Mouse (Mus musculus): ENCODE results near the gene Dmwd. TPM values are rescaled to one million over a fixed set of nuclear protein-coding genes. Genes with fewer than 3 reads are reported as not detected.

Dmwd gene
- polyA plus RNA-seq, 1 experiment from 2014 or later, result 20.0 TPM

GRCm38 (mm10) chr7:19103741-19104140 lies 27.7 kb downstream of the Dmwd start:
- no peak overlapping the region for H3K27ac ChIP-seq
- H3K36me3 ChIP-seq, result no peaks in the 10 kb centered on the region
- DNase-seq (ENCODE audit: low spot score), result no peak
- no peaks in the 10 kb centered on the region for H3K9me3 ChIP-seq (replicated peaks)
- H3K27me3 ChIP-seq (ENCODE audit: low read depth, poor library complexity, severe bottlenecking), result no peaks in the 10 kb centered on the region
- no peaks in the 10 kb centered on the region for H3K4me1 ChIP-seq
- no peak overlapping the region for H3K4me3 ChIP-seq

- Histone ChIP-seq H3K4me3 (no peak overlapping the region), H3K4me1 (no peaks in the 10 kb centered on the region), H3K27ac (no peak overlapping the region), H3K9me3 (replicated peaks) (no peaks in the 10 kb centered on the region), H3K36me3 (no peaks in the 10 kb centered on the region), H3K27me3 (ENCODE audit: low read depth, poor library complexity, severe bottlenecking) (no peaks in the 10 kb centered on the region)
- 90% methylated on average over 2 of the region's 2 CpGs for WGBS
- DNase-seq (ENCODE audit: low spot score), result no peak
Observed at GRCm38 (mm10) chr7:19104486-19104885, 28.5 kb downstream of the Dmwd start.

GRCm38 (mm10) chr7:19107436-19107835 lies 31.4 kb downstream of the Dmwd start:
- no peaks in the 10 kb centered on the region for H3K27me3 ChIP-seq (ENCODE audit: low read depth, poor library complexity, severe bottlenecking)
- H3K4me3 ChIP-seq, result no peak overlapping the region
- H3K9me3 ChIP-seq (replicated peaks), result no peaks in the 10 kb centered on the region
- no peak overlapping the region for H3K27ac ChIP-seq
- 66% methylated on average over 3 of the region's 3 CpGs for WGBS
- no peak for DNase-seq (ENCODE audit: low spot score)
- H3K36me3 ChIP-seq, result no peaks in the 10 kb centered on the region
- no peaks in the 10 kb centered on the region for H3K4me1 ChIP-seq

GRCm38 (mm10) chr7:19109565-19109964 lies 33.5 kb downstream of the Dmwd start:
- Histone ChIP-seq H3K27me3 (ENCODE audit: low read depth, poor library complexity, severe bottlenecking) (no peaks in the 10 kb centered on the region), H3K9me3 (replicated peaks) (no peaks in the 10 kb centered on the region), H3K27ac (no peak overlapping the region), H3K4me1 (no peaks in the 10 kb centered on the region), H3K4me3 (no peak overlapping the region), H3K36me3 (no peaks in the 10 kb centered on the region)
- no peak for DNase-seq (ENCODE audit: low spot score)
- WGBS, result 85% methylated on average over 1 of the region's 1 CpGs

- WGBS, result 19% methylated on average over 64 of the region's 64 CpGs
- peak within 1 kb of the TSS; percentile 42 for H3K4me3 ChIP-seq
- H3K4me1 ChIP-seq, result peaks cover 16% of the 10 kb centered on the region
- peak; percentile 82 for DNase-seq (ENCODE audit: low spot score)
- H3K9me3 ChIP-seq (replicated peaks), result peaks cover 9% of the 10 kb centered on the region; the same call in 1 of the 2 replicates
- peak within 1 kb of the TSS; percentile 75 for H3K27ac ChIP-seq
- H3K36me3 ChIP-seq, result peaks cover 13% of the 10 kb centered on the region
- peaks cover 6% of the 10 kb centered on the region; the same call in 1 of the 2 replicates for H3K27me3 ChIP-seq (ENCODE audit: low read depth, poor library complexity, severe bottlenecking)
Observed at GRCm38 (mm10) chr7:19118028-19118771, 42.2 kb downstream of the Dmwd start, which contains the start of gene Gm4969. Gene Gm4969, minus strand, starts transcription at chr7:19118368.

- Histone ChIP-seq H3K36me3 (peaks cover 13% of the 10 kb centered on the region), H3K27ac (no peak overlapping the region), H3K27me3 (ENCODE audit: low read depth, poor library complexity, severe bottlenecking) (peaks cover 6% of the 10 kb centered on the region; the same call in 1 of the 2 replicates), H3K4me1 (peaks cover 16% of the 10 kb centered on the region), H3K4me3 (no peak overlapping the region), H3K9me3 (replicated peaks) (peaks cover 9% of the 10 kb centered on the region; the same call in 1 of the 2 replicates)
- 90% methylated on average over 8 of the region's 8 CpGs for WGBS
- no peak for DNase-seq (ENCODE audit: low spot score)
Observed at GRCm38 (mm10) chr7:19119083-19119482, 43.1 kb downstream of the Dmwd start.

GRCm38 (mm10) chr7:19119631-19120429 lies 43.8 kb downstream of the Dmwd start, which contains the start of gene Fbxo46:
Gene Fbxo46, plus strand, starts transcription at chr7:19119859.
- Histone ChIP-seq H3K27ac (peak within 1 kb of the TSS; percentile 86), H3K4me3 (peak within 1 kb of the TSS; percentile 79), H3K27me3 (ENCODE audit: low read depth, poor library complexity, severe bottlenecking) (peaks cover 6% of the 10 kb centered on the region; the same call in 1 of the 2 replicates), H3K9me3 (replicated peaks) (peaks cover 9% of the 10 kb centered on the region; the same call in 1 of the 2 replicates), H3K4me1 (peaks cover 16% of the 10 kb centered on the region), H3K36me3 (peaks cover 15% of the 10 kb centered on the region)
- peak; percentile 87 for DNase-seq (ENCODE audit: low spot score)
- 3% methylated on average over 34 of the region's 34 CpGs for WGBS

GRCm38 (mm10) chr7:19121686-19122085 lies 45.7 kb downstream of the Dmwd start:
- DNase-seq (ENCODE audit: low spot score), result no peak
- H3K27ac ChIP-seq, result no peak overlapping the region
- peaks cover 9% of the 10 kb centered on the region; the same call in 1 of the 2 replicates for H3K9me3 ChIP-seq (replicated peaks)
- H3K4me1 ChIP-seq, result peaks cover 16% of the 10 kb centered on the region
- no peak overlapping the region for H3K4me3 ChIP-seq
- H3K27me3 ChIP-seq (ENCODE audit: low read depth, poor library complexity, severe bottlenecking), result peaks cover 6% of the 10 kb centered on the region; the same call in 1 of the 2 replicates
- peaks cover 25% of the 10 kb centered on the region for H3K36me3 ChIP-seq
- 93% methylated on average over 4 of the region's 4 CpGs for WGBS

- no peaks in the 10 kb centered on the region for H3K9me3 ChIP-seq (replicated peaks)
- whole genome bisulfite sequencing, result 87% methylated on average over 6 of the region's 6 CpGs
- H3K36me3 ChIP-seq, result peaks cover 48% of the 10 kb centered on the region
- no peak for DNase-seq (ENCODE audit: low spot score)
- no peak overlapping the region for H3K4me3 ChIP-seq
- peaks cover 10% of the 10 kb centered on the region for H3K4me1 ChIP-seq
- no peak overlapping the region for H3K27ac ChIP-seq
- no peaks in the 10 kb centered on the region for H3K27me3 ChIP-seq (ENCODE audit: low read depth, poor library complexity, severe bottlenecking)
Observed at GRCm38 (mm10) chr7:19124713-19125112, 48.7 kb downstream of the Dmwd start.

GRCm38 (mm10) chr7:19127744-19128143 lies 51.7 kb downstream of the Dmwd start:
- 92% methylated on average over 5 of the region's 5 CpGs for WGBS

GRCm38 (mm10) chr7:19129396-19129795 lies 53.4 kb downstream of the Dmwd start:
- H3K27me3 ChIP-seq (ENCODE audit: low read depth, poor library complexity, severe bottlenecking), result no peaks in the 10 kb centered on the region
- no peak for DNase-seq (ENCODE audit: low spot score)
- WGBS, result 95% methylated on average over 5 of the region's 5 CpGs
- H3K4me3 ChIP-seq, result no peak overlapping the region
- peaks cover 14% of the 10 kb centered on the region for H3K4me1 ChIP-seq
- H3K36me3 ChIP-seq, result peaks cover 41% of the 10 kb centered on the region
- no peaks in the 10 kb centered on the region for H3K9me3 ChIP-seq (replicated peaks)
- no peak overlapping the region for H3K27ac ChIP-seq

More at GRCm38 (mm10) chr7:19127744-19128143, 51.7 kb downstream of the Dmwd start:
- DNase-seq (ENCODE audit: low spot score), result no peak
- H3K4me3 ChIP-seq, result no peak overlapping the region
- H3K36me3 ChIP-seq, result peaks cover 42% of the 10 kb centered on the region
- H3K9me3 ChIP-seq (replicated peaks), result no peaks in the 10 kb centered on the region
- no peak overlapping the region for H3K27ac ChIP-seq
- H3K27me3 ChIP-seq (ENCODE audit: low read depth, poor library complexity, severe bottlenecking), result no peaks in the 10 kb centered on the region
- peaks cover 14% of the 10 kb centered on the region for H3K4me1 ChIP-seq

GRCm38 (mm10) chr7:19130657-19131056 lies 54.6 kb downstream of the Dmwd start:
- peak overlapping the region; percentile 88 for H3K27ac ChIP-seq
- DNase-seq (ENCODE audit: low spot score), result no peak
- H3K4me3 ChIP-seq, result peak overlapping the region; percentile 55
- peaks cover 49% of the 10 kb centered on the region for H3K36me3 ChIP-seq
- H3K4me1 ChIP-seq, result peaks cover 14% of the 10 kb centered on the region
- H3K9me3 ChIP-seq (replicated peaks), result no peaks in the 10 kb centered on the region
- H3K27me3 ChIP-seq (ENCODE audit: low read depth, poor library complexity, severe bottlenecking), result no peaks in the 10 kb centered on the region
- 27% methylated on average over 4 of the region's 4 CpGs for WGBS
